In the genomic region with DNA sequence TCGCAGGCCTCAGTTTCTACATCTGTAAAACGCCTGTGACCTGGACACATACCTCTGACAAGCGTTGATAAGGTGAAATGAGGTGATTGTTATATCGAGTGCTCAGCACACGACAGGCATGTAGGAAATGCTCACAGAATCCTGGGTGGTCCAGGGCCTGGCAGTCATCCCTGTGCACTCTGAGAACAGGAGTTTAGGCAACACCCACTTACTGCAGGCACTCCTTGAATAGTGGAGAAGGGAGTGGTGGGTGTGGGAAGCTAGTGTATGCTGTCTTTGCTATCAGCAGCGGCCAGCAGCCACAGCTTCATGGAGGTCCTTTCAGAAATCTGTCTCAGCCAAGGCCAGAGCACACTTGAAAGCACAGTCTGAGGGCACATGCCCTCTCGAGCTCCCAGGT, we compare ENCODE assay signal across 30 mouse cellular contexts. TPM values are rescaled to one million over a fixed set of nuclear protein-coding genes. Genes with fewer than 3 reads are reported as not detected.
DNase-seq lines count a peak whose midpoint lies in the region; ATAC-seq and TF ChIP-seq lines count a peak whose summit lies in the region.
"Had no signal": no experiment of that assay in that cellular context is flagged by ENCODE, and none has a peak within 500 bp of the region (broad histone marks: within the 10 kb centered on the region; RNA-seq: fewer than 3 reads in every experiment).

No protein-coding gene starts in this region.

- H3K27me3 ChIP-seq in lung, embryonic 14.5 days (ENCODE audit: insufficient read depth, low read length), result no peaks in the 10 kb centered on the region
- H3K27me3 ChIP-seq in heart, embryonic 12.5 days (replicated peaks), result no peaks in the 10 kb centered on the region
- H3K27me3 ChIP-seq: embryonic facial prominence, embryonic 13.5 days; forebrain, embryonic 12.5 days; forebrain, embryonic 15.5 days; heart, embryonic 15.5 days; hindbrain, embryonic 13.5 days had no signal

- H3K9ac ChIP-seq in lung, embryonic 14.5 days, result no peak overlapping the region
- H3K9ac ChIP-seq in heart, embryonic 12.5 days, result no peak overlapping the region
- H3K9ac ChIP-seq: embryonic facial prominence, embryonic 13.5 days; forebrain, embryonic 12.5 days; forebrain, embryonic 15.5 days; heart, embryonic 15.5 days; hindbrain, embryonic 13.5 days had no signal

- peak; percentile 56; the same call in 1 of the 2 replicates for ATAC-seq in frontal cortex, adult (ENCODE audit: low TSS enrichment)
- peak; percentile 56; the same call in 1 of the 2 replicates for ATAC-seq in lung, embryonic 14.5 days (ENCODE audit: insufficient read depth)
- ATAC-seq in heart, embryonic 12.5 days (ENCODE audit: insufficient number of reproducible peaks, low FRiP score), result no peak
- ATAC-seq: forebrain, embryonic 15.5 days; hindbrain, embryonic 16.5 days had no signal

- no peak for DNase-seq in frontal cortex, postnatal 10 days (ENCODE audit: low spot score in 2 of 2)
- DNase-seq in lung, embryonic 14.5 days, result peak; percentile 47
- DNase-seq in lung, postnatal 25 days (ENCODE audit: low spot score), result no peak
- DNase-seq in R1 (ENCODE audit: low read depth, low spot score), result peak; percentile 18
- no peak for DNase-seq in cerebellum, postnatal 10 days
- DNase-seq: adrenal gland, postnatal 10 days; adrenal gland, postnatal 36 days; cerebellum, adult 11 months; cerebellum, adult 2 months; cerebellum, adult 9-11 months; cerebellum, postnatal 36 days; embryo, embryonic 11 days; gastrocnemius, adult 2 months; gastrocnemius, postnatal 14 days; heart, adult 11 months; heart, postnatal 10 days; heart, postnatal 36 days had no signal

- TF ChIP-seq CTCF in lung, embryonic 14.5 days (IDR thresholded peaks at IDR 0.05; ENCODE audit: low read depth), result no peak

- H3K4me2 ChIP-seq in lung, embryonic 14.5 days, result no peak overlapping the region
- H3K4me2 ChIP-seq in heart, embryonic 12.5 days, result no peak overlapping the region
- H3K4me2 ChIP-seq: embryonic facial prominence, embryonic 13.5 days; forebrain, embryonic 12.5 days; forebrain, embryonic 15.5 days; heart, embryonic 11.5 days; heart, embryonic 15.5 days; hindbrain, embryonic 13.5 days had no signal

- 37% methylated on average over 7 of the region's 7 CpGs for WGBS in lung, embryonic 14.5 days
- WGBS in heart, embryonic 12.5 days, result 53% methylated on average over 7 of the region's 7 CpGs

- H3K4me3 ChIP-seq in lung, embryonic 14.5 days (ENCODE audit: low read depth, low read length), result no peak overlapping the region
- no peak overlapping the region for H3K4me3 ChIP-seq in heart, embryonic 12.5 days
- H3K4me3 ChIP-seq: embryonic facial prominence, embryonic 10.5 days; embryonic facial prominence, embryonic 13.5 days; erythroblast, embryonic 14.5 days; forebrain, embryonic 12.5 days; forebrain, embryonic 15.5 days; gastrocnemius, adult 2 months; heart, embryonic 15.5 days; hindbrain, embryonic 10.5 days; hindbrain, embryonic 13.5 days had no signal

- no peaks in the 10 kb centered on the region for H3K9me3 ChIP-seq in lung, embryonic 14.5 days (ENCODE audit: low read depth, low read length)
- no peaks in the 10 kb centered on the region for H3K9me3 ChIP-seq in heart, embryonic 12.5 days (replicated peaks)
- H3K9me3 ChIP-seq: embryonic facial prominence, embryonic 10.5 days; embryonic facial prominence, embryonic 13.5 days; forebrain, embryonic 12.5 days; forebrain, embryonic 15.5 days; heart, embryonic 15.5 days; hindbrain, embryonic 10.5 days; hindbrain, embryonic 13.5 days had no signal

- peaks cover 3% of the 10 kb centered on the region; the same call in 1 of the 2 replicates for H3K4me1 ChIP-seq in lung, embryonic 14.5 days (ENCODE audit: insufficient read depth)
- no peaks in the 10 kb centered on the region for H3K4me1 ChIP-seq in heart, embryonic 12.5 days (replicated peaks)
- H3K4me1 ChIP-seq: embryonic facial prominence, embryonic 13.5 days; heart, embryonic 15.5 days had no signal

- no peaks in the 10 kb centered on the region for H3K36me3 ChIP-seq in lung, embryonic 14.5 days (ENCODE audit: insufficient read depth)
- no peaks in the 10 kb centered on the region for H3K36me3 ChIP-seq in heart, embryonic 12.5 days
- H3K36me3 ChIP-seq: embryonic facial prominence, embryonic 10.5 days; embryonic facial prominence, embryonic 13.5 days; forebrain, embryonic 12.5 days; forebrain, embryonic 15.5 days; G1E; heart, embryonic 15.5 days; hindbrain, embryonic 10.5 days; hindbrain, embryonic 13.5 days had no signal

- H3K27ac ChIP-seq in lung, embryonic 14.5 days (ENCODE audit: low read depth), result no peak overlapping the region
- no peak overlapping the region for H3K27ac ChIP-seq in heart, embryonic 12.5 days (ENCODE audit: poor library complexity, severe bottlenecking)
- H3K27ac ChIP-seq: embryonic facial prominence, embryonic 10.5 days; embryonic facial prominence, embryonic 13.5 days; forebrain, embryonic 12.5 days; forebrain, embryonic 15.5 days; gastrocnemius, adult 2 months; heart, embryonic 15.5 days; hindbrain, embryonic 10.5 days; hindbrain, embryonic 13.5 days had no signal

RNA-seq across cellular contexts. Expression of gene Fam78b, which starts 52.8 kb away (rescaled TPM):
- 0.79 and 0.88 TPM in 2 replicates for polyA plus RNA-seq in lung, embryonic 14.5 days (2014; fragmentation: Nextera tagmentation; extraction: Ambion mirVana)
- 0.91 and 1.0 TPM in 2 replicates for polyA plus RNA-seq in heart, embryonic 12.5 days (2016; fragmentation: Nextera tagmentation; extraction: Ambion mirVana)
- polyA plus RNA-seq: erythroblast, embryonic 14.5 days; G1E had no signal

Comparison
In these comparisons a context has a peak if more than half of its experiments do, and no peak if none do; other contexts are left out.
1. DNase-seq: peak in lung, embryonic 14.5 days (single experiment) and R1 (single experiment); none in frontal cortex, postnatal 10 days (0 of 2), lung, postnatal 25 days (single experiment) and cerebellum, postnatal 10 days (0 of 2).